Mouse (Mus musculus): ENCODE measurements around the gene Olfr50. TPM values are rescaled to one million over a fixed set of nuclear protein-coding genes. Genes with fewer than 3 reads are reported as not detected.

The Olfr50 gene
- not detected in 2 replicates for total RNA-seq (2017)

GRCm38 (mm10) chr2:36790238-36790637, at the start of gene Olfr50:
Olfr50 (plus strand) TSS chr2:36790538.
- no peak for ATAC-seq (ENCODE audit: extremely low read depth, insufficient number of reproducible peaks, low FRiP score, poor library complexity, severe bottlenecking)

GRCm38 (mm10) chr2:36783976-36784375, 6.4 kb upstream of the Olfr50 start, which contains the start of gene Olfr348:
Olfr348 (plus strand) TSS chr2:36784276.
- ATAC-seq (ENCODE audit: extremely low read depth, insufficient number of reproducible peaks, low FRiP score, poor library complexity, severe bottlenecking) = no peak

GRCm38 (mm10) chr2:36816932-36817331, 26.6 kb downstream of the Olfr50 start, which contains the start of gene Olfr3:
Olfr3 (minus strand) TSS chr2:36817032.
- no peak for ATAC-seq (ENCODE audit: extremely low read depth, insufficient number of reproducible peaks, low FRiP score, poor library complexity, severe bottlenecking)

DNA sequence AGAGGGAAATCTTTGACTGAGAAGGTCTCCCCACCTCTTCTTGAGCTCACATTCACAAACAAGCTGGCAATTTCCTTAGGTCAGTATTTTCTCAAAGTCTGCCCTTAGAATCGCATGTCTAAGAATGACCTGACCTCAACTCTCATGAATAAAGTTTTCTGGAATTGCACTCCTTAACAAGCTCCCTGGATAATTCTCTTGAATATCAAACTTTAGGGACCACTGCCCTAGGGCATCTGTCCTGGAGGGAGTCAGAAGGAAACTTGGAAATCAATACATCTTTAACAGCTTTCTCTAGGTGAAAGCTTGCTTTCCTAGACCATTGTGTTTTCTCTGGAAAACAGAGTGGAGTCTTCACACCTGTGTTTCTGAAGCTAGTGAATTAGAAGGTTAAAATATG, 55.7 kb downstream of the Olfr50 start, which contains the start of gene Olfr350:
Olfr350 (plus strand) TSS at position 301 of the 400 bp plus-strand sequence.
- no peak for ATAC-seq (ENCODE audit: extremely low read depth, insufficient number of reproducible peaks, low FRiP score, poor library complexity, severe bottlenecking)

Other genes starting within 250 kb of the Olfr50 start
- 0.12 TPM in 1 of 2 replicates, not detected in the other for gene Olfr344, start 223.9 kb upstream of the Olfr50 start, total RNA-seq (2017)
- gene Olfr345, start 150.5 kb upstream of the Olfr50 start, total RNA-seq (2017) = not detected in 2 replicates
- gene Olfr346, start 104.8 kb upstream of the Olfr50 start, total RNA-seq (2017) = not detected in 2 replicates
- gene Olfr347, start 58.6 kb upstream of the Olfr50 start, total RNA-seq (2017) = not detected in 2 replicates
- gene Olfr348, start 6.3 kb upstream of the Olfr50 start, total RNA-seq (2017) = not detected in 2 replicates
- gene Olfr3, start 26.5 kb downstream of the Olfr50 start, total RNA-seq (2017) = not detected in 2 replicates
- gene Olfr350, start 55.8 kb downstream of the Olfr50 start, total RNA-seq (2017) = not detected in 2 replicates
- gene Olfr351, start 72.1 kb downstream of the Olfr50 start, total RNA-seq (2017) = not detected in 2 replicates
- gene Olfr352, start 77.9 kb downstream of the Olfr50 start, total RNA-seq (2017) = not detected in 2 replicates
- gene Olfr353, start 102.4 kb downstream of the Olfr50 start, total RNA-seq (2017) = not detected in 2 replicates
- gene Olfr354, start 115.1 kb downstream of the Olfr50 start, total RNA-seq (2017) = not detected in 2 replicates
- not detected in 2 replicates for gene Olfr355, start 138.4 kb downstream of the Olfr50 start, total RNA-seq (2017)
- not detected in 2 replicates for gene Olfr356, start 146.6 kb downstream of the Olfr50 start, total RNA-seq (2017)
- not detected in 2 replicates for gene Olfr357, start 203.3 kb downstream of the Olfr50 start, total RNA-seq (2017)
- not detected in 2 replicates for gene Olfr358, start 218.8 kb downstream of the Olfr50 start, total RNA-seq (2017)